Mouse (Mus musculus) megakaryocyte, embryonic 14.5 days (primary cell): Measurements from ENCODE around the gene Ppp2r2c.

Experiments
- FLI1 ChIP-seq: IDR thresholded peaks from 2 replicates; pipeline ENCODE4 v1.6.1; 2012; ENCODE audit warnings: low read length, inconsistent platforms, mixed read lengths
- GATA1 ChIP-seq: IDR thresholded peaks from 3 replicates; pipeline ENCODE4 v1.6.1; 2012; ENCODE audit warnings: mixed read lengths, low read length, inconsistent platforms, borderline replicate concordance

- TF ChIP-seq GATA1: no peak
- TF ChIP-seq FLI1: no peak
Observed at GRCm38 (mm10) chr5:36887299-36887988, 19.1 kb downstream of the Ppp2r2c start.
